Mouse (Mus musculus) E14TG2a.4 (cell line): Measurements from ENCODE around the gene Fam78a.

Experiments used
- H3K27me3 ChIP-seq: 2 replicates; pipeline ENCODE4 v1.6.1; 2014; ENCODE audit warnings: low read length, control low read depth; ENCODE audit not compliant: insufficient read depth
- H3K36me3 ChIP-seq: 2 replicates; pipeline ENCODE4 v1.6.1; 2014; ENCODE audit warnings: low read length, control low read depth; ENCODE audit not compliant: insufficient read depth
- H3K4me1 ChIP-seq: replicated peaks from 2 replicates; pipeline ENCODE4 v1.6.1; 2014; ENCODE audit warnings: low read depth, low read length, control low read depth
- H3K4me3 ChIP-seq: replicated peaks from 2 replicates; pipeline ENCODE4 v1.5.1; 2014; ENCODE audit warnings: mild to moderate bottlenecking, low read length
- H3K9me3 ChIP-seq: 2 replicates; pipeline ENCODE4 v1.6.1; 2014; ENCODE audit warnings: low read length, control low read depth
- CTCF ChIP-seq: conservative IDR thresholded peaks from 2 replicates; pipeline ENCODE4 v1.5.1; 2014; ENCODE audit warnings: low read length
- NANOG ChIP-seq: IDR thresholded peaks from 2 replicates; pipeline ENCODE4 v1.6.1; 2014; ENCODE audit warnings: borderline replicate concordance, low read length, mixed read lengths
- POU5F1 ChIP-seq: IDR thresholded peaks from 2 replicates; pipeline ENCODE4 v1.6.1; 2014; ENCODE audit warnings: low read length, borderline replicate concordance

The Fam78a gene

DNA sequence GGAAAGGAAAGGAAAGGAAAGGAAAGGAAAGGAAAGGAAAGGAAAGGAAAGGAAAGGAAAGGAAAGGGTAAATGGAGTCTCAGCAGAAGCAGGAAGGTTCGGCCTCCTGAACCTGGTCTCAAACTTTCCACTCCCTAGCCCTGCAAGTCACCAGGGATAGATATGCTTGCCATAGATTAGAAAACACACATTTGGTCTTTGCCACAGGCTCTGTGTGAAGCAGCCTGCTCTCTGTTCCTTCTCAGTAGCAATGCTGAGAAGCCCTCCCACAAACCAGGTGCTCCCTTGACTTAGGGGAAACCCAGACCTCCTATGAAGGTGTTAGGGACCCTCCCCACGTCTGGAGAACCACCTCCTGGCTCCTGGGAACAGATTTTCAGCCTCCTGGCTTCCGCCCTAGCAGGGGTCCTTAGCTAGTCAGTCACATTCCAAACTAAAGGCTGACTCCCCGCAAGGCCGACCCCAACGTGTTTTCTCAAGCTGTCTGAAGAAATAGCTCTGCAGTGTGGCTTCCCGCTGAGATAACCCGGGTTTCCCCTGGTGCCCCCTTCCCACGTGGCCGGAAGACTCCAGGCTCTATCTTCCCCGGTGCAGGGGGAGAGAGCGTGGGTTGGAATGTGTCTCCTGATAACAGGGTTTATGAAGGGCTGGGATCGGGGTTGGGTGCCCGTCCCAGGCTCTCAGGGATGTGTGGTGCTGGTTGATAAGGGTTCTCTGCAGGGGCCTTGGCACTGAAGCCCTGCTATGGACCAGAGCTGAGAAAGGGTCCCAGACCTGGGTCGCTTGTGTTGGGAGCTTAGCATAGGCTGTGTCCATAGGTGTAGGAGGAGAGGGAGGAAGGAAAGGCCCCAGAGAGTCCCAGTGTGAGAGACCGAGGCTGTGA, 43.2 kb upstream of the Fam78a start:
- Histone ChIP-seq H3K36me3 (no peaks in the 10 kb centered on the region), H3K4me1 (peaks cover 26% of the 10 kb centered on the region), H3K9me3 (peaks cover 2% of the 10 kb centered on the region), H3K27me3 (peaks cover 16% of the 10 kb centered on the region), H3K4me3 (no peak overlapping the region)
- no peak for TF ChIP-seq NANOG
- no peak for TF ChIP-seq POU5F1
- TF ChIP-seq CTCF: no peak

DNA sequence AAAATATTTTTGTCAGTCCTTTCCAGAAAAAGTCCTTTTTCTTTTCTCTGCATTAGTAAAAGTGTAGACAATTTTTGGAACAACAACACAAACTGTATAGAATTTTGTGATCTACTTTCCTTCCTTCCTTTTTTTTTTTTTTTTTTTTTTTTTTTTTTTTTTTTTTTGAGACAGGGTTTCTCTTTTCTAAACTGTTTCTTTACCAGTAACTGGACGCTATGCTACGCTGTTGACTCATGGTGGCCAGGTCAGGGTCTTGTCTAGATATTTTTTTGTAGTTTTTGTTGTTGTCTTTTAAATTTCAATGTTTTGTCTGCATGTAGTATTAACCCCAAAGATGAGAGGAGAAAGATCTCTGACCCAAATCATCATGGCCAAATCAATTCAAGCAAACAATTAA, 37.1 kb upstream of the Fam78a start:
- no peak for TF ChIP-seq POU5F1
- TF ChIP-seq CTCF: no peak
- no peak for TF ChIP-seq NANOG
- peaks cover 35% of the 10 kb centered on the region for H3K9me3 ChIP-seq
- no peaks in the 10 kb centered on the region for H3K4me1 ChIP-seq
- H3K36me3 ChIP-seq: no peaks in the 10 kb centered on the region
- H3K4me3 ChIP-seq: no peak overlapping the region
- peaks cover 3% of the 10 kb centered on the region; the same call in 1 of the 2 replicates for H3K27me3 ChIP-seq

DNA sequence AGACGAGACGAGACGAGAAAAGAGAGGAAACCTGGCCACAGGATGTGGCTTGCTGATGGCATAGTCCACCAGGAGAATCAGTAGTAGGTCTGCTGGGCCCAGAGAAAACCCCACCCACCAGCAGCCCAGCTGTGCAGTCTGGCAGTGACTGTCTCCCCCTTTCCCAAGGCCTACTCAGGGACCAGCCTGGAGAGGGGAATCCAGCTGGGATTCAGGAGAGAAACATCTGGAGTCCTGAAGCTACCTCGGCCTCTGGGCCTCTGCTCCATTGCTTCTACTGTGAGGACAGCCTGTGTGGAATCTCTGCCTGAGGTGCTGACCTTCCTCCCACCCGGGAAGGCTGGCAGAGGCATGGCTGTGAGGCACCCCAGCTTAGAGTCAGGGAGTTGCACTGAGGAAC, 36.5 kb upstream of the Fam78a start:
- no peak for TF ChIP-seq NANOG
- Histone ChIP-seq H3K36me3 (no peaks in the 10 kb centered on the region), H3K4me1 (no peaks in the 10 kb centered on the region), H3K9me3 (peaks cover 41% of the 10 kb centered on the region), H3K27me3 (peaks cover 3% of the 10 kb centered on the region; the same call in 1 of the 2 replicates), H3K4me3 (no peak overlapping the region)

DNA sequence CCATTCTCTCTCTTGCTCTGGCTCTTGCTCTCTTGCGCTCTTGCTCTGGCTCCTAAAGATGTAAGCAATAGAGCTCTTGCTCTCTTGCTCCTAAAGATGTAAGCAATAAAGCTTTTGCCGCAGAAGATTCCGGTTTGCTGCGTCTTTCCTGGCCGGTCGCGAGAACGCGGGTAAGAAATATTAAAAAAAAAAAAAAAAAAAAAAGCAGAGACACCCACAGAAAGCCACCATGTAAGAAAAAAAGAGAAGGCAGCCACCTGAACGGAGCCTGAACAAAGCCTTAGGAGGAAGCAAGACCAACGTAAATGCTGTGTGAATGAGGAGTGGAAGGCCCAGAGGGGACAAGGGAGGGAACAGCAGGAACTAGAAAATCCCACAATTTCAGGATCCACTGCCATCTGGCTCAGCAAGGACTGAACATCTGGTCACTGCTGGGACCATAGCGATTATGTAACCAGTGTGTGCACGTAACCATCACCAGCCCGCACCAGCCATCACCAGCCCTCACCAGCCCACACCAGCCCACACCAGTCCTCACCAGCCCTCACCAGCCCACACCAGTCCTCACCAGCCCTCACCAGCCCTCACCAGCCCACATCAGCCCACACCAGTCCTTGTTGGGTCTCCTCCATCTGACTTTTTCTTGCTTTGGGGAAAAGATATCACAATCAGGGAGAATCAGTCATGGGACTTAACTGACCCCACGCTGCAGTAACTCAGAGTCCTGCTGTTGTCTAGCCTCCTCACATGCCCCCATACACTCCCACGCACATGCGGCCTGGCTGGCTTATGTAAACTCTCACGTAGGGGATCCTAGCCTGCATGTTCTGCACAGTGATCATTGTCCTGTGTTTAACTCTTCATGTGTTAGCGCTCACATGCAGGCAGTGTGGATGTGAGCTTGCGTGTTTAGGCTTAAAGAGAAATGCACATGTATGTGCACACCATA, 35.4 kb upstream of the Fam78a start:
- peak overlapping the region; percentile 26; the same call in 1 of the 2 replicates for H3K4me3 ChIP-seq
- no peaks in the 10 kb centered on the region for H3K36me3 ChIP-seq
- no peaks in the 10 kb centered on the region for H3K27me3 ChIP-seq
- H3K4me1 ChIP-seq: no peaks in the 10 kb centered on the region
- TF ChIP-seq POU5F1: no peak
- no peak for TF ChIP-seq CTCF
- no peak for TF ChIP-seq NANOG
- H3K9me3 ChIP-seq: peaks cover 52% of the 10 kb centered on the region

DNA sequence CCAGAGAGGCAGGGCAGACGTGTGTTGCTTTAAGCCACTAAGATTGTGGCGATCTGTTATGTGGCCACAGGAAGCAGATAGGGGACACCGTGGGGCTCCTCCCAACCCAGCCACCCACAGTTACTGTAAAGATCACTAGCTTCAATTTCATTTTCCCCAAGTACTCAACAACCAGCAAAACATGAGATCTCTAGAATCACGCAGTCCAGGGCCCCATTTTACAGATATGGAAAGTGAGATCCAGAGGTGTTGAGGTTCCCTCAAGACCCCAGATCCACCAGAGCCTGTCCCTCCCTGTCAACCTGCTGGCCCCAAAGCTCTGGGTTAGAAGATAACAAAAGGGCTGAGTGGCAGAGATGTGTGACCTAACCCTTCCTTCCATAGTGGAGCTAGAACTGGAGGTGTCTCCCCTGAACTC, 31.2 kb upstream of the Fam78a start:
- Histone ChIP-seq H3K27me3 (no peaks in the 10 kb centered on the region), H3K9me3 (peaks cover 44% of the 10 kb centered on the region), H3K4me3 (no peak overlapping the region), H3K4me1 (no peaks in the 10 kb centered on the region), H3K36me3 (no peaks in the 10 kb centered on the region)
- TF ChIP-seq NANOG (no peak), POU5F1 (no peak), CTCF (no peak)

DNA sequence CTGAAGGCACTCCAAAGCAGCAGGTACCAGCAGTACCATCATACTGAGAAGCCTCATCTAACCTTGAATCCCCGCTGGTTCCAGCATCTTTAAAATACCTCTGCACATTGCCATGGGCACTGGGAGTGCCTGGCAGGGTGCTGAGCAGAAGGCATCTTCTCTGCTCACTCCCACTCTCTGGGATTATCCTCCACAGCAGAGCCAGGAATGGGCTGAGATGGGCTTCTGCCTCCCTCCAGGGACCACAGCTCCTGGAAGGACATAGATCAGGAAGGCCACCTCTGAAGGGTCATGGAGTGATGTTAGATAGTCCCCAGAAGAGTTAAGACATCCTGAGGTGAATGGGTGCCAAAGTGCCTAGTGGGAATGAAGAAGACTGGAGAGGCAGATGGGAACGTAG, 27.9 kb upstream of the Fam78a start:
- H3K4me3 ChIP-seq: no peak overlapping the region

DNA sequence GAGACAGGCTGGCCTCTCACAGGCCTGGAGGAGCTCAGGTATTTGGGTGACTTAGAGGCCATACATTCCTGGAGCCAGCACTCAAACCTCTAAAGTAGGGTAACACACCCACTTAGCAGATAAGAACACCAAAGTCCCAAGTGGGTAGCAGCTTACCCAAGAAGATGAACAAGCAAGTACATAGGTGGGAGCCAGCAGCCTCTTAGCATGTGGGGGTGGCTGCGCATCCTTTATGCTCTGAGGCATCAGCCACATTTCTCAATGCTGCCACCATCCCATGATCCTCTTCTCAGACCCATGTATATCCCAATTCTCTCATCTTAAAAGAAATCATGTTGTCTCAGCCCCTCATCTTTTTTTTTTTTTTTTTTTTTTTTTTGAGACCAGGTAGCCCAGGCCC, 26.6 kb upstream of the Fam78a start:
- TF ChIP-seq CTCF (no peak), POU5F1 (no peak), NANOG (no peak)
- Histone ChIP-seq H3K4me3 (no peak overlapping the region), H3K4me1 (peaks cover 9% of the 10 kb centered on the region; the same call in 1 of the 2 replicates), H3K36me3 (no peaks in the 10 kb centered on the region), H3K9me3 (peaks cover 24% of the 10 kb centered on the region), H3K27me3 (peaks cover 2% of the 10 kb centered on the region; the same call in 1 of the 2 replicates)

More for the DNA sequence above, 27.9 kb upstream of the Fam78a start:
- H3K27me3 ChIP-seq: no peaks in the 10 kb centered on the region
- H3K9me3 ChIP-seq: peaks cover 32% of the 10 kb centered on the region
- peaks cover 9% of the 10 kb centered on the region; the same call in 1 of the 2 replicates for H3K4me1 ChIP-seq
- no peaks in the 10 kb centered on the region for H3K36me3 ChIP-seq
- no peak for TF ChIP-seq CTCF

DNA sequence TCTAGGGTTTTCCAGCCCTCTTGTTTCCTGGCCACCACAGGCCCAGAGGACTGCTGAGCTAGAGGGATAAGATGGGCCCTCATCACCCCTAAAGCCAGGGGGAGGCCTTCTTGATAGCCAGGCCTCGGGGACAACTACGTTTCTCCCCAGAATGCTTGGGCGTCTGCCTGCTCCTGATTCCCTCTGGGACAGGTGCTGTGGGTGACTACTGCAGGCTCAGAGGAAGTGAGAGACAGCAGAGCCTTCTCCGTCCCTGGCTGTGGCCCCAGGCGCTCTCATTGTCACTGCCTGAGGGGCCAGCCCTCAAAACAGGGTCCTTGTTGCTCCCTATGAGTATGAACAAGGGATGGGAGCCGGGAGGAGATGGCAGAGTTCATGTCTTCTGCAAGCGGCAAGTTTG, 21.3 kb upstream of the Fam78a start:
- peaks cover 1% of the 10 kb centered on the region; the same call in 1 of the 2 replicates for H3K9me3 ChIP-seq
- peaks cover 47% of the 10 kb centered on the region for H3K4me1 ChIP-seq
- TF ChIP-seq NANOG (no peak), CTCF (no peak), POU5F1 (no peak)
- no peaks in the 10 kb centered on the region for H3K36me3 ChIP-seq
- peaks cover 2% of the 10 kb centered on the region; the same call in 1 of the 2 replicates for H3K27me3 ChIP-seq
- no peak overlapping the region for H3K4me3 ChIP-seq
